Mouse (Mus musculus) embryonic fibroblast, embryonic 13.5 days (primary cell): Measurements from ENCODE around the gene Amn.

Experiments used
- CTCF ChIP-seq: IDR thresholded peaks from 2 replicates; pipeline ENCODE4 v1.5.1; 2011; ENCODE audit warnings: mild to moderate bottlenecking, control low read depth, low read length, moderate library complexity, borderline replicate concordance; ENCODE audit not compliant: insufficient read depth
- POLR2A ChIP-seq: IDR thresholded peaks from 2 replicates; pipeline ENCODE4 v1.6.1; 2011; ENCODE audit warnings: low read depth, mild to moderate bottlenecking, control low read depth, low read length, moderate library complexity

DNA sequence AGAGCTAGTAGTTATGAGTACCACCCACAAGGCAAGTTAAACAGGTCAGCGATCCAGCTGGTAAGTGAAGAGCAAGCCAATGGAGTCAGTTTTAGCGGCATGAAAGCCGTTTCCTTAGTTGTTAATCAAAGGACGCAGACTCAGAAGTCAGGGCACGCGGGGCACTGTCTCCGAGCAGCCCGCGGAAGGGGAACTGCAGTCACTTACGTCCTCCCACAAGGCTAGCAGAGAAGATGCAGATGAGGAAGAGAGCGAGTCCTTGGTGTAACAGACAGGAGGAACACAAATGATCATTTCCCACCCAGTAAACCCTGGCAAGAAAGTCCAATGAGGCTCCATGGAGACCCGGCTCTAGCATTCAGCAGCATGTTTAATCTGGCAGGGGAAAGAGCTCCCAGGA, 38.4 kb downstream of the Amn start:
- TF ChIP-seq CTCF (no peak), POLR2A (no peak)
